Mouse (Mus musculus) E14TG2a.4 (cell line): ENCODE measurements around the gene Gm10490.

Experiments
- H3K27me3 ChIP-seq: 2 replicates; pipeline ENCODE4 v1.6.1; 2014; ENCODE audit warnings: low read length, control low read depth; ENCODE audit not compliant: insufficient read depth
- H3K36me3 ChIP-seq: 2 replicates; pipeline ENCODE4 v1.6.1; 2014; ENCODE audit warnings: low read length, control low read depth; ENCODE audit not compliant: insufficient read depth
- H3K4me1 ChIP-seq: replicated peaks from 2 replicates; pipeline ENCODE4 v1.6.1; 2014; ENCODE audit warnings: low read depth, low read length, control low read depth
- H3K4me3 ChIP-seq: replicated peaks from 2 replicates; pipeline ENCODE4 v1.5.1; 2014; ENCODE audit warnings: mild to moderate bottlenecking, low read length
- H3K9me3 ChIP-seq: 2 replicates; pipeline ENCODE4 v1.6.1; 2014; ENCODE audit warnings: low read length, control low read depth
- CTCF ChIP-seq: conservative IDR thresholded peaks from 2 replicates; pipeline ENCODE4 v1.5.1; 2014; ENCODE audit warnings: low read length
- NANOG ChIP-seq: IDR thresholded peaks from 2 replicates; pipeline ENCODE4 v1.6.1; 2014; ENCODE audit warnings: borderline replicate concordance, low read length, mixed read lengths
- POU5F1 ChIP-seq: IDR thresholded peaks from 2 replicates; pipeline ENCODE4 v1.6.1; 2014; ENCODE audit warnings: low read length, borderline replicate concordance

Gm10490 gene

DNA sequence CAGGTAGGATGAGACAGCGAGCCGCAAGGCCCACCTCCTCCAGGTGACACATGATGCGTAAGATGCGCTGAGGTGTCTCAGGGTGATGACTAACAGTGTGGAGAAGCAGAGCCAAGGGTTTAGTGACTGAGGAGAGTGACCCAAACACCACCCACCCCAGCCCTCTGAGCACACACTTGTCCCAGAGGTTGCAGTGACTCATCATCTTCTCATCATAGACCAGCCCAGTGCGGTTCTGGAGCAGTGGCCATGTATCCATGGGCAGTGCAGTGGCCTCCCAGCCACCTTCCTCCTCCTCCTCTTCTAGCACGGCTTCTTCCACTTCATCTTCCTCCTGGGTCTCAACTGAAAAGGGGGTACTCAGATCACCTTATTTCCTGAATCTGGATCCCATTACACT, 28.3 kb downstream of the Gm10490 start:
- peaks cover 20% of the 10 kb centered on the region for H3K4me1 ChIP-seq
- no peaks in the 10 kb centered on the region for H3K27me3 ChIP-seq
- peaks cover 93% of the 10 kb centered on the region for H3K36me3 ChIP-seq
- H3K4me3 ChIP-seq = no peak overlapping the region
- TF ChIP-seq CTCF = no peak
- TF ChIP-seq POU5F1 = no peak
- H3K9me3 ChIP-seq = no peaks in the 10 kb centered on the region

DNA sequence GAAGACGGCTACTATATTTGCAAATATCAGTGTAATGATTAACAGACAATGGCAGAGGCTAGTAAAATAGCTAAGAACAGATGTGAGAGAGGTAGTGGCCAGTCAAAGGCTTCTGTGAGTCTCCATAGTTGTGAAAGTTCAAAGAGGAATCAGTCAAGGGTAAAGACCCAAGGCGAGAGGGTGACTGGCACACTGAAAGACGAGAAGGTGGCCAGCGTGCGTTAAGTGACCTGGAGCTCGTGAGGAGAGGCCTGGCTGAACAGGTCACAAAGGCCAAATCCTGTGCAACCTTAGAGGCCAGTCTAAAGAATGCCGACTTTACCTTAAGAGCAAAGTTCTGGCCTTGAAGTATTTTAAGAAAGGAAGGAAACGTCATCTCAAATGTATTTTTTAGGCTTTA, 36.3 kb downstream of the Gm10490 start:
- Histone ChIP-seq H3K4me1 (peaks cover 44% of the 10 kb centered on the region), H3K9me3 (no peaks in the 10 kb centered on the region), H3K4me3 (no peak overlapping the region), H3K27me3 (no peaks in the 10 kb centered on the region), H3K36me3 (peaks cover 57% of the 10 kb centered on the region)
- TF ChIP-seq NANOG (no peak), POU5F1 (no peak), CTCF (no peak)

DNA sequence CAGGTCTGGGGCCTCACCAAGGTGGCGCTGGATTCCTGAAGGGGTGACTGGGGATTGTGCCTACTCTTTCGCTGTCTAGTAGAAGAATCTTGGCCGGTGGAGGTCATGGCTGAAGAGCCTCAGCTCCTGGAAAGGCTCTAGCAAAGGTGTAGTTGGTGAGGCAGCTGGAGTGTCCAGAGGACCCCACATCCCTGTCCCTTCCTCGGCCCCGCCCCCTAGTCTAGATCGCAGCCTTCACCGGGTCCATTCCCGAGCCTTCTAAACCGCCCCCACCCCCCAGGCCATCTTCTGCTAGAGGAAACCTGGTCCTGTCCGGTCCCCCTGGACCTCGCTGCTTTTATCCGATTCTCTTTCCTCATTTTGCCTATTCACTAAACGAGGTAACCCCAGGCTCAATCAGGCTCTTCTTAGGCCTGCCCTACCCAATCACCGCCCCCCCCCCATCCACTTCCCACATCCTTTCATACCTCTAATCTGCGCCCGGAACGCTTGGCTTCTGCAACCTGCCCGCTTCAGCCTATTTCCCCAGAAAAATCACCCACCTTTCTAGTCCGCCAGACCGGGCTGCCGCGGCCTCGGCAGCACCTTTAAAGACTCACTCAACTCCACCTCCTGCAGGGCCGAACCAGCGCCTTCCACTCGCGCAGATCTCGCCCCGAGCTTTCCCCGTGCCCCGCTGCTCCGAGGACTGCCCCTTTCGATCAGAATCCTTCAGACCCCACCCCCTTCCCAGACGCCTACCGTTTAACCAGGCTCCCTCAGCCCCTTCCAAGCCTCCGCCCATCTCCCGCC, 38.0 kb downstream of the Gm10490 start, which contains the start of gene Hdac6:
Gene Hdac6 (minus strand): TSS at position 782 of the 792 bp plus-strand sequence.
- no peaks in the 10 kb centered on the region for H3K27me3 ChIP-seq
- peak within 1 kb of the TSS; percentile 80 for H3K4me3 ChIP-seq
- H3K4me1 ChIP-seq = peaks cover 60% of the 10 kb centered on the region
- TF ChIP-seq NANOG = no peak
- no peak for TF ChIP-seq CTCF
- no peak for TF ChIP-seq POU5F1
- H3K36me3 ChIP-seq = peaks cover 42% of the 10 kb centered on the region
- no peaks in the 10 kb centered on the region for H3K9me3 ChIP-seq

DNA sequence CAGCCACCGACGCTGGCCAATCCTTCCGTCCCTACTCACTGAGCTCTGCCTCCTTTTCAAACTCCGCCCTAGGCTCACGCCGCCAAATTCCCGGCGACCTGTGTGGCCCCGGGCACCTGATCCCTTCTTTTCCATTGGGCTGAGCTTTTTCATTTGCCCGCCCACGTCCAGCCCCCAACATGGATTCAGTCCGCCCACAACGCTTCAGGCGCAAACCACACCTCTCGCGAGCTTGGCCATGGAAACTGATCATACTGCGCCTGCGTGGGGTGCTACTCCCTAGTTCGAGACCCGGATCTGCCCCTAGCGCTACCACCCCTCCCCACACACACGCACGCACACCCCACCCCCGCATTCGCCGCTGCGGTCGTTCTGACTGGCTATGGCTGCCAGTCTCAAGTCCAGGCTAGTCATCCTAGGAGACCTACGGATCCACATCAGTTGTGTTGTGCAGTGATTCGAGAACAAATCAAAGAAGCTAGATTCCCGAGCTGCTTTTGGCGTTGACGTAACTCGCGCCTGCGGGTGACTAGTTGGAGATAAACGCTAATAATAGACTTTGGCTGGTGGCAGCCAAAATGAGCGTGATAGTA, 38.7 kb downstream of the Gm10490 start:
- Histone ChIP-seq H3K4me3 (peak overlapping the region; percentile 77), H3K36me3 (peaks cover 35% of the 10 kb centered on the region), H3K9me3 (no peaks in the 10 kb centered on the region), H3K27me3 (no peaks in the 10 kb centered on the region), H3K4me1 (peaks cover 66% of the 10 kb centered on the region)
- TF ChIP-seq CTCF = no peak
- no peak for TF ChIP-seq POU5F1
- no peak for TF ChIP-seq NANOG

DNA sequence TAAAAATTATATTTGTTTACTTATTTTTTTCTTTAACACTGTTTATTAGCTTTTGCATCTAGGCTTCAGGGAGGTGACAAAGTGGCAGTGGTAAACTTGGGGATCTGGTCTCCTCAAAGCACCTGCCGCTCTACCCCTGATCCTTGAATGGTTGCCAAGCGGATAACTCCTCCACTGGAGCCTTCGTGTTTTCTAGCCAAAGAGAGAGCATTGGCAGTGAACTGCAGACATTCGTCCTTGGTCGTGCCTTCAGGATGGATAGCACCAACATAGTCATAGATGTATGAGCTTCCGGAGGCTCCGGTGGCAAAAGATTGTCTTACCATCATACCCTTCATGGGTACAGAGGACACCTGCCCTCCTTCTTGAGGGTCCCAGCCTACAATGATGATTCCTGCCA, 40.7 kb downstream of the Gm10490 start:
- Histone ChIP-seq H3K9me3 (no peaks in the 10 kb centered on the region), H3K36me3 (peaks cover 14% of the 10 kb centered on the region), H3K27me3 (no peaks in the 10 kb centered on the region), H3K4me1 (peaks cover 60% of the 10 kb centered on the region), H3K4me3 (no peak overlapping the region)
- TF ChIP-seq CTCF (no peak), POU5F1 (no peak), NANOG (no peak)

DNA sequence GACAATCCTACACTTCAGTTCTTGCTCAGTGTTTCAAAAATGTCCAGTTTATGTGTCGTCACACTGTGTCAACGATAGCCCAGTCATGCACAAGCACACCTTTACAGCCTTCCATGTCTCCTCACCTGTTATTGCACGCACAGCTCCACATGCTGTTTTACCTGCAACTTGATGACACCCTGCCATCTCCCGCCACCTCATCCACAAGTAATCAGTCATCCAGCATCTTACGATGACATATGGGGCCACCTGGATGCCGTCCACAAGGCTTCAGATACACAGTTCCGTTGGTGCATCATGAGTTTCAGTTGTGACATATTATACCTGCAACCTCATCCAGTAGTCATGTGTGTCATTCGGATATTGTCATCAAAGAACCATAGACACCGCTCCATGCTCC, 49.5 kb downstream of the Gm10490 start:
- no peaks in the 10 kb centered on the region for H3K27me3 ChIP-seq
- TF ChIP-seq POU5F1 (no peak), NANOG (no peak), CTCF (no peak)
- no peaks in the 10 kb centered on the region for H3K36me3 ChIP-seq
- no peaks in the 10 kb centered on the region for H3K4me1 ChIP-seq
- no peak overlapping the region for H3K4me3 ChIP-seq
- no peaks in the 10 kb centered on the region for H3K9me3 ChIP-seq
